20 mouse cellular contexts compared by ENCODE assay signal in genomic region chr14:12391167-12391566, GRCm38 (mm10). TPM values are rescaled to one million over a fixed set of nuclear protein-coding genes. Genes with fewer than 3 reads are reported as not detected.
DNase-seq lines count a peak whose midpoint lies in the region; ATAC-seq lines count a peak whose summit lies in the region.
"Had no signal": no experiment of that assay in that cellular context is flagged by ENCODE, and none has a peak within 500 bp of the region (broad histone marks: within the 10 kb centered on the region; RNA-seq: fewer than 3 reads in every experiment).

No protein-coding gene starts in this region.

- peak overlapping the region; percentile 2; the same call in 1 of the 2 replicates for H3K4me2 ChIP-seq in forebrain, embryonic 13.5 days

- H3K36me3 ChIP-seq in forebrain, embryonic 13.5 days (ENCODE audit: poor library complexity, severe bottlenecking), result no peaks in the 10 kb centered on the region

- WGBS in forebrain, embryonic 13.5 days, result 18% methylated on average over 7 of the region's 7 CpGs

- H3K9me3 ChIP-seq in forebrain, embryonic 13.5 days (replicated peaks), result no peaks in the 10 kb centered on the region

- H3K9ac ChIP-seq in forebrain, embryonic 13.5 days, result no peak overlapping the region
- H3K9ac ChIP-seq: liver, postnatal 0 days had no signal

- H3K4me1 ChIP-seq in forebrain, embryonic 13.5 days, result peaks cover 94% of the 10 kb centered on the region

- H3K4me3 ChIP-seq in forebrain, embryonic 13.5 days, result no peak overlapping the region
- H3K4me3 ChIP-seq: gastrocnemius, adult 2 months had no signal

- H3K27ac ChIP-seq in forebrain, embryonic 13.5 days, result 0 out of 2 replicates have a peak overlapping the region, but pooled peaks have one; percentile 17
- H3K27ac ChIP-seq: gastrocnemius, adult 2 months had no signal

- DNase-seq in cerebellum, postnatal 14 days, result peak; percentile 18 to 36
- no peak for DNase-seq in cerebellum, adult 11 months
- peak; percentile 56 for DNase-seq in left cerebral cortex, postnatal 4 days
- no peak for DNase-seq in left cerebral cortex, postnatal 10 days (ENCODE audit: extremely low spot score in 1 of 2, low spot score in 2 of 2)
- DNase-seq in R1 (ENCODE audit: low read depth, low spot score), result peak; percentile 21
- no peak for DNase-seq in kidney, adult 9 months
- DNase-seq in cerebellum, postnatal 4 days (ENCODE audit: low spot score in 2 of 2), result no peak
- DNase-seq: cerebellum, adult 9-11 months; gastrocnemius, adult 2 months; heart, postnatal 14 days; kidney, postnatal 14 days; liver, postnatal 0 days; right cerebral cortex, postnatal 14 days had no signal

- H3K27me3 ChIP-seq in forebrain, embryonic 13.5 days, result peaks cover 22% of the 10 kb centered on the region

- intact Hi-C loops in left cerebral cortex, postnatal 4 days (cut with DNase I), result no loop called here
- intact Hi-C loops in left cerebral cortex, postnatal 10 days (cut with DNase I), result no loop called here

- ATAC-seq in forebrain, embryonic 13.5 days, result peak; percentile 28
- ATAC-seq: intestine, embryonic 16.5 days; liver, postnatal 0 days; Patski had no signal

RNA-seq across cellular contexts. Expression of gene Fezf2, which starts 43.2 kb away (rescaled TPM):
- total RNA-seq in left cerebral cortex, postnatal 4 days (2021), result 10 to 100 TPM; 53.3 to 54.3 TPM
- total RNA-seq in left cerebral cortex, postnatal 10 days (2021), result 10 to 100 TPM; 37.2 to 39.5 TPM
- polyA plus RNA-seq in forebrain, embryonic 13.5 days (2015; fragmentation: Nextera tagmentation; extraction: Ambion mirVana), result 56.3 and 65.2 TPM in 2 replicates
- total RNA-seq: adrenal gland, adult 18-20 months; gastrocnemius, adult 2 months; heart, adult 8-10 months; megakaryocyte progenitor cell, adult 5-6 weeks had no signal
- polyA plus RNA-seq: intestine, embryonic 16.5 days; limb, embryonic 11.5 days; liver, postnatal 0 days; Patski had no signal

Comparison
In these comparisons a context has a peak if more than half of its experiments do, and no peak if none do; other contexts are left out.
1. DNase-seq: peak in cerebellum, postnatal 14 days (2 of 2), left cerebral cortex, postnatal 4 days (single experiment) and R1 (single experiment); none in cerebellum, adult 11 months (single experiment), left cerebral cortex, postnatal 10 days (0 of 2), kidney, adult 9 months (single experiment) and cerebellum, postnatal 4 days (0 of 2).